Mouse (Mus musculus): Measurements from ENCODE around the gene Gm4836. TPM values are rescaled to one million over a fixed set of nuclear protein-coding genes. Genes with fewer than 3 reads are reported as not detected.
"Not testable (repeated sequence)": the region's sequence is repeated elsewhere in the genome, so short reads cannot be mapped to it uniquely, and the experiment has no call there.

The Gm4836 gene
- polyA plus RNA-seq (2012; rRNA removed), result not detected in 2 replicates

DNA sequence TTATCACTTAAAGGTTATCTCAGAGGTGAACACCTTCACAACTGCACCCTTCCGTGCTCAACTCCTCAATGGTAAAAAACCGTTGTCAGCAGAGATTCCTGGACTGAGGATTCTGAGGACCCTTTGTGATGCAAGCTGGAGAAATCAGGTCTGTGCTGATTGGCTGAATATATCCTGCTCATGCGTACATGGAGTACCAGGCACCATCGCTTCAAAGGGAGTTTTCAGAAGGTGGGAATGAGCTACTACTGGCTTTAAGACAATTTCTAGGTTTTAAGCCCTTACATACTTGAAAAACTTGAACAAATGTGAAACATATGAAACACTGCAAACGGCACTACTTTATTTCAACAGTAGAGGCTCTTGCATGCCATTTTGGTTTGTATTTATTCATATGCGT lies at the start of gene Gm4836:
Gm4836 (minus strand) TSS at position 101 of the 400 bp plus-strand sequence.
- not testable (repeated sequence) for H3K4me3 ChIP-seq (ENCODE audit: low read depth, low read length); H3K4me1 ChIP-seq (ENCODE audit: control insufficient read depth, insufficient read depth, insufficient read length, low read length); H3K27ac ChIP-seq (ENCODE audit: insufficient read depth, low read depth, low read length); H3K27me3 ChIP-seq (ENCODE audit: control insufficient read depth, insufficient read depth, low read length); H3K36me3 ChIP-seq (ENCODE audit: control insufficient read depth, insufficient read depth, low read length)
- WGBS, result no CpG with 5 or more reads among the region's 6 CpGs
